Mouse (Mus musculus): ENCODE measurements at regions not wholly inside any gene's neighbourhood (a gene's known extent, or its start where the extent isn't known, plus 50 kb on each side); places are given as distances from the start of the nearest gene placed in this dataset.

DNA sequence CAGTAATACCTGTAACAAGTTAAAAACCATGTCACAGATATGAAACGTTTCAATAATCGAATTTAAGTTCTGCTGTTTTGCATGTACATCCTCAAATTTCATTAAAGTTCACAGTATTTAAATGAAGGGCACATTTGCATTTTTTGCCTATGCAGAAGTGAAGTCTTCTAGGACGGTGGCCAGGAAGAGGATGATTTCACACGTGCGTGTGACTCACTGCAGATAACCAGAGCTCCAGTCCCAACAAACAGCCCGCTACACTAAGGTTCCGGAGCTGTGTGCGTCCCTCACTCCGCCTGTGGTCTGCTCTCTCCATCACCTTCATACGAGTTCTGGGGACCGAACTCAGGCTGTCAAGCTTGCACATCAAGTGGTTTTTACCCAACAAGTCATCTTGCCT lies 82.2 kb downstream of the Diras2 start:
- TF ChIP-seq CTCF (IDR thresholded peaks at IDR 0.05; ENCODE audit: insufficient read depth, low read depth, low read length) (no peak), POLR2A (IDR thresholded peaks at IDR 0.05; ENCODE audit: insufficient read depth, low read depth, low read length) (no peak)

Measured in olfactory bulb, adult 2 months (tissue).